Mouse (Mus musculus) layer of hippocampus, postnatal 36 days (tissue): Measurements from ENCODE around the gene Scgb1a1. TPM values are rescaled to one million over a fixed set of nuclear protein-coding genes. Genes with fewer than 3 reads are reported as not detected.

ENCODE experiments used
- DNase-seq, 2 experiments: peaks; one replicate each; pipeline ENCODE4 v3.0.0; 2022
- total RNA-seq, 2 experiments: library from RNA; stranded (reverse); gene quantifications; 2 replicates each; pipeline ENCODE4 v1.2.3; 2021

Gene Scgb1a1
- total RNA-seq, 2 experiments from 2014 or later = not detected

DNA sequence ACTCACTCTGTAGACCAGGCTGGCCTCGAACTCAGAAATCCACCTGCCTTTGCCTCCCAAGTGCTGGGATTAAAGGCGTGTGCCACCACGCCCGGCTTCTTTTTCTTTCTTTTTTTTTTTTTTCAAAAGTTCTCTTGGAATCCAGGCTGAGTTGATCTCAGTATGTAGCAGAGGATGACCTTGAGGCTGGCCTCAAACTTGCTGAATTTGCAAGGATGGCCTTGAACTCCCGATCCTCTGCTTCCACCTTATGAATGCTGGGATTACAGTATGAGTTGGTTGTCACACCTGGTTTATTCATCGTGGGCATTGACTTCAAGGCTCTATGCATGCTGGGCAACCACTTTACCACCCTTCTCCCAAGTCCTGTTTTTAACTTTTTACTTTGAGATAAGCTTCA, 47.1 kb downstream of the Scgb1a1 start:
- DNase-seq = no peak

DNA sequence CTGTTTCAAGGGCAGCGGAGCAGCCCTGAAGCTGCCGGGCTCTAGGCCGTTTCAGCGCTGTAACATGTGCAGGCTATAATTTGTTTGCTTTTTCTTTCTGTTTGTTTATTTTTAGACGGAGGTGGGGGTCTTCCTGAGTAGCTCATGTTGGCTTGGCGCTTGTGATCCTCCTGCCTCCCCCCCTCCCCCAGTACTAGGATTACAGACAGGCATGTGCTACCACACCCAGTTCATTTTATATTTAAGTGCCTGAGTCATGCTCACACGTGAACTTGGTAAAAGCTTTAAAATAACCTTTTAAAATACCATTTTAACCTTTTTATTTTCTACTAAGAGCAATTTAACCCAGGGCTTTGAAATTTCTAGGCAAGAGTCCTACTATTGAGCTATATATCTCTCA, 47.8 kb downstream of the Scgb1a1 start:
- no peak for DNase-seq

- no peak for DNase-seq
Measured at GRCm38 (mm10) chr19:9039266-9039665, 48.5 kb downstream of the Scgb1a1 start.

GRCm38 (mm10) chr19:9038136-9038535, 49.6 kb downstream of the Scgb1a1 start:
- DNase-seq = no peak

- DNase-seq = no peak
Measured at GRCm38 (mm10) chr19:9035101-9035500, 52.7 kb downstream of the Scgb1a1 start.

DNA sequence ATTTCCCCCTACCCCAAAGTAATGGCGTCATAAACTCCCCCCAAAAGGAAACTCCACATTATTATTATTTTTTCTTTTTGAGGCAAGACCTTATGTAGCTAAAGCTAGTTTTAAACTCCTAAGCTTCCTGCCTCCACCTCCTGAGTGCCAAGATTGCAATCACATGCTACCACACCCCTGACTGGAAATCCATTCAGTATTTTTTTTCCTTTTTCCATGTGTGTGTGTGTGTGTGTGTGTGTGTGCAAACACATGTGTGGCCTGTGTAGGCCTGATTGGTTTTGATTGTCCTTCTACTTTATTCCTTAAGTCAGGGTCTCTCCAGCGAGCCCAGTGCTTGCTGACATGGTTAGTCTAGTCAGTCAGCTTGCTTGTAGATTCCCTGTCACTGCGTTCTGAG, 53.3 kb downstream of the Scgb1a1 start:
- DNase-seq = no peak

Other genes with a start within 250 kb of the Scgb1a1 start
- 100 to 1,000 TPM; 161 to 172 TPM for gene Gng3, start 248.8 kb downstream of the Scgb1a1 start, total RNA-seq
- gene Lrrn4cl, start 237.2 kb downstream of the Scgb1a1 start, total RNA-seq = under 1 TPM; 0.55 to 0.61 TPM
- 10 to 100 TPM; 85.7 to 98.6 TPM for gene Ubxn1, start 216.5 kb downstream of the Scgb1a1 start, total RNA-seq
- gene Uqcc3, start 207.0 kb downstream of the Scgb1a1 start, total RNA-seq = 10 to 100 TPM; 31.5 to 31.7 TPM
- gene Lbhd1, start 204.2 kb downstream of the Scgb1a1 start, total RNA-seq = 1 to 10 TPM; 4.7 to 6.3 TPM
- gene Gm49403, start 204.0 kb downstream of the Scgb1a1 start, total RNA-seq = not detected
- 10 to 100 TPM; 20.7 to 23.2 TPM for gene 1810009A15Rik, start 199.1 kb downstream of the Scgb1a1 start, total RNA-seq
- gene Gm49416, start 199.0 kb downstream of the Scgb1a1 start, total RNA-seq = 1 to 10 TPM in 1 of 2 experiments, under 1 TPM in 1; 0.99 to 2.3 TPM
- 10 to 100 TPM; 25.2 to 26.3 TPM for gene Ints5, start 195.0 kb downstream of the Scgb1a1 start, total RNA-seq
- 100 to 1,000 TPM; 111 to 118 TPM for gene Ganab, start 189.9 kb downstream of the Scgb1a1 start, total RNA-seq
- 100 to 1,000 TPM; 165 to 175 TPM for gene B3gat3, start 167.6 kb downstream of the Scgb1a1 start, total RNA-seq
- 1 to 10 TPM; 4.0 TPM for gene Rom1, start 158.6 kb downstream of the Scgb1a1 start, total RNA-seq
- gene Eml3, start 158.4 kb downstream of the Scgb1a1 start, total RNA-seq = 10 to 100 TPM; 10.9 to 11.8 TPM
- 10 to 100 TPM; 54.7 to 60.7 TPM for gene Mta2, start 146.1 kb downstream of the Scgb1a1 start, total RNA-seq
- gene Tut1, start 134.1 kb downstream of the Scgb1a1 start, total RNA-seq = 10 to 100 TPM; 19.6 to 19.7 TPM
- gene Eef1g, start 120.9 kb downstream of the Scgb1a1 start, total RNA-seq = 100 to 1,000 TPM; 233 to 254 TPM
- 10 to 100 TPM; 14.5 to 24.0 TPM for gene Ahnak, start 98.7 kb downstream of the Scgb1a1 start, total RNA-seq
- gene Asrgl1, start 47.7 kb upstream of the Scgb1a1 start, total RNA-seq = 100 to 1,000 TPM; 134 to 156 TPM